9 mouse cellular contexts compared by ENCODE assay signal in the genomic region with DNA sequence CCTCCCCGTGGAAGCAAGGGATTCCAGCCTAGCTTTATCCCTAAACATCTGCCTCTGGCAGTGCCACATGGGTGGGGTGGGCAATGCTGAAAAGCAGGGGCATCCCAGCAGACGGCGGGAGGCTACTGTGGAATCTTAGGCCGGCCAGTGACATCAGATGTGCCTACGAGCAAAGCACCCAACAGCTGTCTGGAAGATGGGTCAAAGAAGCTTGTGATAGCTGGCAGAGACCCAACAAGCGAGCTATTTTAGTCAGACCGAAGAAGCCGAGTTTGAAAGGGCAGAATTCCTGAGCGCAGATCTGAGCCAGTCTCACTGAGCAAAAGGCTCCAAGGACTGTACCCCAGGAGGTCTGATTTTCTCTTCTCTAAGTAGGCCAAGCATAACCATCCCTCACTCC.
DNase-seq lines count a peak whose midpoint lies in the region; ATAC-seq lines count a peak whose summit lies in the region.
"Had no signal": no experiment of that assay in that cellular context is flagged by ENCODE, and none has a peak within 500 bp of the region (broad histone marks: within the 10 kb centered on the region; RNA-seq: fewer than 3 reads in every experiment).

No protein-coding gene starts in this region.

- DNase-seq in hindbrain, embryonic 10.5 days (ENCODE audit: low spot score): no peak
- DNase-seq in Muller cell, postnatal 12 days (ENCODE audit: inconsistent ontology term): peak; percentile 75
- DNase-seq in cerebellum, adult 9-11 months: peak; percentile 69
- peak; percentile 88 for DNase-seq in lung, postnatal 10 days
- no peak for DNase-seq in liver, embryonic 11.5 days (ENCODE audit: low spot score)

- WGBS in hindbrain, embryonic 10.5 days: 78% methylated on average over 9 of the region's 9 CpGs
- WGBS in hindbrain, embryonic 13.5 days: 62% methylated on average over 9 of the region's 9 CpGs
- WGBS in heart, embryonic 16.5 days: 41% methylated on average over 9 of the region's 9 CpGs
- WGBS in liver, embryonic 11.5 days: 77% methylated on average over 9 of the region's 9 CpGs

- ATAC-seq in hindbrain, embryonic 13.5 days (ENCODE audit: low FRiP score): no peak
- ATAC-seq in heart, embryonic 16.5 days (replicated peaks; ENCODE audit: extremely low read depth, insufficient read depth, low FRiP score): no peak
- ATAC-seq in liver, embryonic 11.5 days (replicated peaks; ENCODE audit: low FRiP score): no peak
- no peak for ATAC-seq in activated CD4-positive, CD25-positive, alpha-beta regulatory T cell, adult 4 months

- H3K27ac ChIP-seq in hindbrain, embryonic 10.5 days: peak overlapping the region; percentile 37; the same call in 1 of the 2 replicates
- H3K27ac ChIP-seq in hindbrain, embryonic 13.5 days: no peak overlapping the region
- peak overlapping the region; percentile 14; the same call in 1 of the 2 replicates for H3K27ac ChIP-seq in heart, embryonic 16.5 days (ENCODE audit: low read length)
- no peak overlapping the region for H3K27ac ChIP-seq in liver, embryonic 11.5 days (ENCODE audit: low read depth, low read length)
- H3K27ac ChIP-seq: neural tube, embryonic 12.5 days had no signal

- no peak overlapping the region for H3K4me2 ChIP-seq in hindbrain, embryonic 13.5 days
- peak overlapping the region; percentile 25; the same call in 1 of the 2 replicates for H3K4me2 ChIP-seq in heart, embryonic 16.5 days (ENCODE audit: low read depth, low read length)
- H3K4me2 ChIP-seq in liver, embryonic 11.5 days: no peak overlapping the region
- H3K4me2 ChIP-seq: neural tube, embryonic 12.5 days had no signal

- H3K4me3 ChIP-seq in hindbrain, embryonic 10.5 days: no peak overlapping the region
- H3K4me3 ChIP-seq in hindbrain, embryonic 13.5 days: no peak overlapping the region
- no peak overlapping the region for H3K4me3 ChIP-seq in heart, embryonic 16.5 days (ENCODE audit: low read length)
- no peak overlapping the region for H3K4me3 ChIP-seq in liver, embryonic 11.5 days (ENCODE audit: low read depth, low read length)
- H3K4me3 ChIP-seq: neural tube, embryonic 12.5 days had no signal

- peaks cover 54% of the 10 kb centered on the region for H3K4me1 ChIP-seq in hindbrain, embryonic 10.5 days (replicated peaks)
- peaks cover 34% of the 10 kb centered on the region for H3K4me1 ChIP-seq in hindbrain, embryonic 13.5 days (replicated peaks)
- H3K4me1 ChIP-seq in heart, embryonic 16.5 days (ENCODE audit: control insufficient read depth, insufficient read depth, low read length): peaks cover 5% of the 10 kb centered on the region; the same call in 1 of the 2 replicates
- no peaks in the 10 kb centered on the region for H3K4me1 ChIP-seq in liver, embryonic 11.5 days (replicated peaks; ENCODE audit: control insufficient read depth, insufficient read depth, low read length)

- H3K9ac ChIP-seq in hindbrain, embryonic 13.5 days: no peak overlapping the region
- no peak overlapping the region for H3K9ac ChIP-seq in heart, embryonic 16.5 days (ENCODE audit: low read length)
- no peak overlapping the region for H3K9ac ChIP-seq in liver, embryonic 11.5 days (ENCODE audit: low read depth, low read length)
- H3K9ac ChIP-seq: neural tube, embryonic 12.5 days had no signal

- H3K36me3 ChIP-seq in hindbrain, embryonic 10.5 days: 0 out of 2 replicates have a peak, but pooled peaks cover 3% of the 10 kb centered on the region
- no peaks in the 10 kb centered on the region for H3K36me3 ChIP-seq in hindbrain, embryonic 13.5 days
- no peaks in the 10 kb centered on the region for H3K36me3 ChIP-seq in heart, embryonic 16.5 days (ENCODE audit: control insufficient read depth, insufficient read depth)
- no peaks in the 10 kb centered on the region for H3K36me3 ChIP-seq in liver, embryonic 11.5 days (ENCODE audit: control insufficient read depth, insufficient read depth, low read length)
- H3K36me3 ChIP-seq: neural tube, embryonic 12.5 days had no signal

- peaks cover 15% of the 10 kb centered on the region for H3K9me3 ChIP-seq in hindbrain, embryonic 10.5 days
- H3K9me3 ChIP-seq in hindbrain, embryonic 13.5 days: peaks cover 6% of the 10 kb centered on the region; the same call in 1 of the 2 replicates
- peaks cover 4% of the 10 kb centered on the region for H3K9me3 ChIP-seq in heart, embryonic 16.5 days (replicated peaks; ENCODE audit: control insufficient read depth, low read length)
- peaks cover 6% of the 10 kb centered on the region; the same call in 1 of the 2 replicates for H3K9me3 ChIP-seq in liver, embryonic 11.5 days (ENCODE audit: control insufficient read depth, low read length)

- H3K27me3 ChIP-seq in hindbrain, embryonic 10.5 days (ENCODE audit: insufficient read depth, poor library complexity, severe bottlenecking): peaks cover 57% of the 10 kb centered on the region
- peaks cover 39% of the 10 kb centered on the region for H3K27me3 ChIP-seq in hindbrain, embryonic 13.5 days
- H3K27me3 ChIP-seq in heart, embryonic 16.5 days (ENCODE audit: control insufficient read depth, insufficient read depth, low read length): no peaks in the 10 kb centered on the region
- no peaks in the 10 kb centered on the region for H3K27me3 ChIP-seq in liver, embryonic 11.5 days (replicated peaks; ENCODE audit: control insufficient read depth, insufficient read depth, low read length)

Comparison
In these comparisons a context has a peak if more than half of its experiments do, and no peak if none do; other contexts are left out.
1. H3K27ac ChIP-seq: peak in hindbrain, embryonic 10.5 days (single experiment) and heart, embryonic 16.5 days (single experiment); none in hindbrain, embryonic 13.5 days (single experiment) and liver, embryonic 11.5 days (single experiment).
2. DNase-seq: peak in Muller cell, postnatal 12 days (single experiment), cerebellum, adult 9-11 months (single experiment) and lung, postnatal 10 days (single experiment); none in hindbrain, embryonic 10.5 days (single experiment) and liver, embryonic 11.5 days (single experiment).